Mouse (Mus musculus): ENCODE data around the gene Zfp574. TPM values are rescaled to one million over a fixed set of nuclear protein-coding genes. Genes with fewer than 3 reads are reported as not detected.

Gene Zfp574
- polyA plus RNA-seq, 1 experiment from 2014 or later: 38.7 TPM

GRCm38 (mm10) chr7:25127971-25128370 is 55.6 kb downstream of the Zfp574 start:
- Histone ChIP-seq H3K4me1 (peaks cover 5% of the 10 kb centered on the region), H3K4me3 (no peak overlapping the region), H3K36me3 (no peaks in the 10 kb centered on the region), H3K27me3 (replicated peaks) (peaks cover 7% of the 10 kb centered on the region), H3K9me3 (no peaks in the 10 kb centered on the region), H3K9ac (no peak overlapping the region), H3K27ac (no peak overlapping the region), H3K4me2 (replicated peaks) (no peak overlapping the region)
- no peak for ATAC-seq (ENCODE audit: low FRiP score, low read depth)
- 76% methylated on average over 9 of the region's 9 CpGs for WGBS

- H3K9ac ChIP-seq: no peak overlapping the region
- no peak overlapping the region for H3K27ac ChIP-seq
- H3K9me3 ChIP-seq: no peaks in the 10 kb centered on the region
- peaks cover 21% of the 10 kb centered on the region for H3K4me1 ChIP-seq
- WGBS: 61% methylated on average over 13 of the region's 13 CpGs
- no peaks in the 10 kb centered on the region for H3K36me3 ChIP-seq
- no peak overlapping the region for H3K4me3 ChIP-seq
- no peak for ATAC-seq (ENCODE audit: low FRiP score, low read depth)
- H3K4me2 ChIP-seq (replicated peaks): no peak overlapping the region
- peaks cover 13% of the 10 kb centered on the region for H3K27me3 ChIP-seq (replicated peaks)
These were observed 57.1 kb downstream of the Zfp574 start for GRCm38 (mm10) chr7:25129390-25129979.

GRCm38 (mm10) chr7:25130565-25130964 is 58.2 kb downstream of the Zfp574 start:
- peaks cover 20% of the 10 kb centered on the region for H3K27me3 ChIP-seq (replicated peaks)
- peaks cover 27% of the 10 kb centered on the region for H3K4me1 ChIP-seq
- H3K9ac ChIP-seq: no peak overlapping the region
- WGBS: 80% methylated on average over 11 of the region's 11 CpGs
- no peak overlapping the region for H3K4me2 ChIP-seq (replicated peaks)
- H3K36me3 ChIP-seq: 0 out of 2 replicates have a peak, but pooled peaks cover under 1% of the 10 kb centered on the region
- H3K9me3 ChIP-seq: no peaks in the 10 kb centered on the region
- H3K27ac ChIP-seq: no peak overlapping the region
- ATAC-seq (ENCODE audit: low FRiP score, low read depth): no peak
- H3K4me3 ChIP-seq: no peak overlapping the region

DNA sequence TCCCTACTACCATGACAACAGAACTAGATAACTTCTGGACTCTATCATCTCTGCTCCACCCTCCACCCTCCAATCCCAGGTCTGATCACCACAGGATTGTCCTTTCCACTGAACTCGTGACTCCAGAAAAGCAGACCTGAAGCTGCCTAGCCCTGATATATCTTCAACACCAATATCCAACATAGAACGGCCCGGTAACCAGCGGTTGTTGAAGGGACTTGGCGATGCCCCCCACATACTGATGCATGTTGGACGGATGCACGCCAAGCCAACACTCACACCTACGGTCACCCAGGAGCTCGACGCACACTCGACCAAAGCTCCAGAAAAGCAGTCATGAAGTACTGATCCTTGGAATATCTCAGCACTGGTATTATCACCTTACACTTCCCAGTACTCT is 58.9 kb downstream of the Zfp574 start:
- H3K27me3 ChIP-seq (replicated peaks): peaks cover 20% of the 10 kb centered on the region

GRCm38 (mm10) chr7:25132318-25132960 is 60.1 kb downstream of the Zfp574 start:
- H3K9me3 ChIP-seq: 0 out of 2 replicates have a peak, but pooled peaks cover 3% of the 10 kb centered on the region
- H3K9ac ChIP-seq: no peak overlapping the region
- H3K27ac ChIP-seq: no peak overlapping the region
- H3K4me1 ChIP-seq: peaks cover 27% of the 10 kb centered on the region
- H3K4me3 ChIP-seq: no peak overlapping the region
- ATAC-seq (ENCODE audit: low FRiP score, low read depth): no peak
- WGBS: 8% methylated on average over 25 of the region's 25 CpGs
- H3K4me2 ChIP-seq (replicated peaks): peak overlapping the region; percentile 59
- peaks cover 20% of the 10 kb centered on the region for H3K27me3 ChIP-seq (replicated peaks)
- H3K36me3 ChIP-seq: peaks cover 3% of the 10 kb centered on the region; the same call in 1 of the 2 replicates

More for the DNA sequence above, 58.9 kb downstream of the Zfp574 start:
- H3K27ac ChIP-seq: no peak overlapping the region
- H3K9me3 ChIP-seq: 0 out of 2 replicates have a peak, but pooled peaks cover 3% of the 10 kb centered on the region
- peaks cover 27% of the 10 kb centered on the region for H3K4me1 ChIP-seq
- ATAC-seq (ENCODE audit: low FRiP score, low read depth): no peak
- H3K36me3 ChIP-seq: peaks cover 3% of the 10 kb centered on the region; the same call in 1 of the 2 replicates
- H3K4me3 ChIP-seq: no peak overlapping the region
- no peak overlapping the region for H3K4me2 ChIP-seq (replicated peaks)
- no peak overlapping the region for H3K9ac ChIP-seq
- WGBS: 93% methylated on average over 11 of the region's 11 CpGs

Small RNA genes lying within 50 kb of the gene (microRNA-seq; reads per million reads assigned to microRNA genes)
- 0.87 reads per million for gene Mir6537

Other genes with a start within 250 kb of the Zfp574 start
- gene Gm9844, start 210.4 kb upstream of the Zfp574 start, polyA plus RNA-seq (2016; fragmentation: Nextera tagmentation; extraction: Ambion mirVana): 25.0 and 27.5 TPM in 2 replicates
- gene Lypd4, start 202.6 kb upstream of the Zfp574 start, polyA plus RNA-seq (2016; fragmentation: Nextera tagmentation; extraction: Ambion mirVana): not detected in 2 replicates
- gene Dmrtc2, start 202.5 kb upstream of the Zfp574 start, polyA plus RNA-seq (2016; fragmentation: Nextera tagmentation; extraction: Ambion mirVana): not detected in 2 replicates
- gene Rps19, start 188.2 kb upstream of the Zfp574 start, polyA plus RNA-seq (2016; fragmentation: Nextera tagmentation; extraction: Ambion mirVana): 1,340 and 1,344 TPM in 2 replicates
- 0.13 and 0.32 TPM in 2 replicates for gene Cd79a, start 175.2 kb upstream of the Zfp574 start, polyA plus RNA-seq (2016; fragmentation: Nextera tagmentation; extraction: Ambion mirVana)
- gene Arhgef1, start 169.7 kb upstream of the Zfp574 start, polyA plus RNA-seq (2016; fragmentation: Nextera tagmentation; extraction: Ambion mirVana): 84.4 and 89.5 TPM in 2 replicates
- gene Gm4881, start 128.1 kb upstream of the Zfp574 start, polyA plus RNA-seq (2016; fragmentation: Nextera tagmentation; extraction: Ambion mirVana): 0.75 and 0.84 TPM in 2 replicates
- 151 and 154 TPM in 2 replicates for gene Rabac1, start 99.8 kb upstream of the Zfp574 start, polyA plus RNA-seq (2016; fragmentation: Nextera tagmentation; extraction: Ambion mirVana)
- gene Atp1a3, start 66.6 kb upstream of the Zfp574 start, polyA plus RNA-seq (2016; fragmentation: Nextera tagmentation; extraction: Ambion mirVana): 110 and 118 TPM in 2 replicates
- 18.6 and 19.5 TPM in 2 replicates for gene Grik5, start 221 bp upstream of the Zfp574 start, polyA plus RNA-seq (2016; fragmentation: Nextera tagmentation; extraction: Ambion mirVana)
- gene Pou2f2, start 107.2 kb downstream of the Zfp574 start, polyA plus RNA-seq (2016; fragmentation: Nextera tagmentation; extraction: Ambion mirVana): 28.1 and 32.6 TPM in 2 replicates
- gene Dedd2, start 148.0 kb downstream of the Zfp574 start, polyA plus RNA-seq (2016; fragmentation: Nextera tagmentation; extraction: Ambion mirVana): 15.5 and 17.7 TPM in 2 replicates
- gene Zfp526, start 148.9 kb downstream of the Zfp574 start, polyA plus RNA-seq (2016; fragmentation: Nextera tagmentation; extraction: Ambion mirVana): 2.1 and 2.9 TPM in 2 replicates
- 19.1 and 20.3 TPM in 2 replicates for gene Gsk3a, start 165.3 kb downstream of the Zfp574 start, polyA plus RNA-seq (2016; fragmentation: Nextera tagmentation; extraction: Ambion mirVana)
- gene Erf, start 178.2 kb downstream of the Zfp574 start, polyA plus RNA-seq (2016; fragmentation: Nextera tagmentation; extraction: Ambion mirVana): 11.9 and 13.1 TPM in 2 replicates
- 44.2 and 45.0 TPM in 2 replicates for gene Cic, start 195.1 kb downstream of the Zfp574 start, polyA plus RNA-seq (2016; fragmentation: Nextera tagmentation; extraction: Ambion mirVana)
- gene Pafah1b3, start 225.4 kb downstream of the Zfp574 start, polyA plus RNA-seq (2016; fragmentation: Nextera tagmentation; extraction: Ambion mirVana): 400 and 431 TPM in 2 replicates
- gene Prr19, start 228.8 kb downstream of the Zfp574 start, polyA plus RNA-seq (2016; fragmentation: Nextera tagmentation; extraction: Ambion mirVana): 1.1 and 1.5 TPM in 2 replicates
- 26.0 and 28.3 TPM in 2 replicates for gene Tmem145, start 233.5 kb downstream of the Zfp574 start, polyA plus RNA-seq (2016; fragmentation: Nextera tagmentation; extraction: Ambion mirVana)
- 19.1 and 19.6 TPM in 2 replicates for gene Megf8, start 244.6 kb downstream of the Zfp574 start, polyA plus RNA-seq (2016; fragmentation: Nextera tagmentation; extraction: Ambion mirVana)

Data from neural tube, embryonic 12.5 days (tissue).